Mouse (Mus musculus): Measurements from ENCODE around the gene Fbln1. TPM values are rescaled to one million over a fixed set of nuclear protein-coding genes. Genes with fewer than 3 reads are reported as not detected.

Gene Fbln1
- polyA plus RNA-seq (2012; ENCODE audit: insufficient read depth, low replicate concordance), result not detected in 2 replicates

- peaks cover 4% of the 10 kb centered on the region; the same call in 1 of the 2 replicates for H3K4me1 ChIP-seq
- H3K9me3 ChIP-seq, result peaks cover 25% of the 10 kb centered on the region
- H3K36me3 ChIP-seq (replicated peaks; ENCODE audit: low read length), result no peaks in the 10 kb centered on the region
- no peak within 1 kb of the TSS for H3K4me3 ChIP-seq (replicated peaks)
- TF ChIP-seq GATA1 (IDR thresholded peaks at IDR 0.05; ENCODE audit: borderline replicate concordance, low read length) (no peak), FLI1 (IDR thresholded peaks at IDR 0.05; ENCODE audit: low read length) (no peak)
- H3K27me3 ChIP-seq (replicated peaks), result peaks cover 69% of the 10 kb centered on the region
Observed at GRCm38 (mm10) chr15:85205792-85206702, at the start of gene Fbln1. Fbln1 (plus strand) TSS chr15:85205949.

- TF ChIP-seq FLI1 (IDR thresholded peaks at IDR 0.05; ENCODE audit: low read length) (no peak), GATA1 (IDR thresholded peaks at IDR 0.05; ENCODE audit: borderline replicate concordance, low read length) (no peak)
- no peaks in the 10 kb centered on the region for H3K36me3 ChIP-seq (replicated peaks; ENCODE audit: low read length)
- no peaks in the 10 kb centered on the region for H3K4me1 ChIP-seq
- H3K4me3 ChIP-seq (replicated peaks), result no peak overlapping the region
- peaks cover 41% of the 10 kb centered on the region for H3K27me3 ChIP-seq (replicated peaks)
- H3K9me3 ChIP-seq, result peaks cover 12% of the 10 kb centered on the region
Observed at GRCm38 (mm10) chr15:85156198-85156597, 49.6 kb upstream of the Fbln1 start.

GRCm38 (mm10) chr15:85161416-85161815 lies 44.3 kb upstream of the Fbln1 start:
- H3K27me3 ChIP-seq (replicated peaks), result peaks cover 35% of the 10 kb centered on the region

GRCm38 (mm10) chr15:85162693-85163663 lies 42.8 kb upstream of the Fbln1 start:
- Histone ChIP-seq H3K4me1 (no peaks in the 10 kb centered on the region), H3K27me3 (replicated peaks) (peaks cover 36% of the 10 kb centered on the region), H3K9me3 (peaks cover 4% of the 10 kb centered on the region), H3K4me3 (replicated peaks) (no peak overlapping the region), H3K36me3 (replicated peaks; ENCODE audit: low read length) (no peaks in the 10 kb centered on the region)
- TF ChIP-seq GATA1 (IDR thresholded peaks at IDR 0.05; ENCODE audit: borderline replicate concordance, low read length) (no peak), FLI1 (IDR thresholded peaks at IDR 0.05; ENCODE audit: low read length) (no peak)

More at GRCm38 (mm10) chr15:85161416-85161815, 44.3 kb upstream of the Fbln1 start:
- TF ChIP-seq FLI1 (IDR thresholded peaks at IDR 0.05; ENCODE audit: low read length) (no peak), GATA1 (IDR thresholded peaks at IDR 0.05; ENCODE audit: borderline replicate concordance, low read length) (no peak)
- Histone ChIP-seq H3K9me3 (peaks cover 12% of the 10 kb centered on the region), H3K4me3 (replicated peaks) (no peak overlapping the region), H3K36me3 (replicated peaks; ENCODE audit: low read length) (no peaks in the 10 kb centered on the region), H3K4me1 (no peaks in the 10 kb centered on the region)

- no peak overlapping the region for H3K4me3 ChIP-seq (replicated peaks)
- TF ChIP-seq GATA1 (IDR thresholded peaks at IDR 0.05; ENCODE audit: borderline replicate concordance, low read length), result no peak
- no peak for TF ChIP-seq FLI1 (IDR thresholded peaks at IDR 0.05; ENCODE audit: low read length)
- H3K4me1 ChIP-seq, result no peaks in the 10 kb centered on the region
- peaks cover 38% of the 10 kb centered on the region for H3K27me3 ChIP-seq (replicated peaks)
- peaks cover 6% of the 10 kb centered on the region; the same call in 1 of the 2 replicates for H3K9me3 ChIP-seq
- H3K36me3 ChIP-seq (replicated peaks; ENCODE audit: low read length), result no peaks in the 10 kb centered on the region
Observed at GRCm38 (mm10) chr15:85166433-85166933, 39.3 kb upstream of the Fbln1 start.

- peaks cover 6% of the 10 kb centered on the region; the same call in 1 of the 2 replicates for H3K9me3 ChIP-seq
Observed at GRCm38 (mm10) chr15:85167086-85167679, 38.6 kb upstream of the Fbln1 start.

GRCm38 (mm10) chr15:85172054-85172453 lies 33.7 kb upstream of the Fbln1 start:
- H3K9me3 ChIP-seq, result peaks cover 12% of the 10 kb centered on the region
- H3K4me1 ChIP-seq, result no peaks in the 10 kb centered on the region
- no peak for TF ChIP-seq FLI1 (IDR thresholded peaks at IDR 0.05; ENCODE audit: low read length)
- no peak for TF ChIP-seq GATA1 (IDR thresholded peaks at IDR 0.05; ENCODE audit: borderline replicate concordance, low read length)
- H3K4me3 ChIP-seq (replicated peaks), result no peak overlapping the region
- peaks cover 27% of the 10 kb centered on the region for H3K27me3 ChIP-seq (replicated peaks)
- no peaks in the 10 kb centered on the region for H3K36me3 ChIP-seq (replicated peaks; ENCODE audit: low read length)

More at GRCm38 (mm10) chr15:85167086-85167679, 38.6 kb upstream of the Fbln1 start:
- Histone ChIP-seq H3K4me3 (replicated peaks) (no peak overlapping the region), H3K27me3 (replicated peaks) (peaks cover 38% of the 10 kb centered on the region), H3K4me1 (no peaks in the 10 kb centered on the region), H3K36me3 (replicated peaks; ENCODE audit: low read length) (no peaks in the 10 kb centered on the region)
- TF ChIP-seq GATA1 (IDR thresholded peaks at IDR 0.05; ENCODE audit: borderline replicate concordance, low read length), result no peak
- TF ChIP-seq FLI1 (IDR thresholded peaks at IDR 0.05; ENCODE audit: low read length), result no peak

- H3K27me3 ChIP-seq (replicated peaks), result peaks cover 24% of the 10 kb centered on the region
- TF ChIP-seq GATA1 (IDR thresholded peaks at IDR 0.05; ENCODE audit: borderline replicate concordance, low read length) (no peak), FLI1 (IDR thresholded peaks at IDR 0.05; ENCODE audit: low read length) (no peak)
- H3K9me3 ChIP-seq, result peaks cover 8% of the 10 kb centered on the region; the same call in 1 of the 2 replicates
- no peaks in the 10 kb centered on the region for H3K36me3 ChIP-seq (replicated peaks; ENCODE audit: low read length)
- H3K4me1 ChIP-seq, result no peaks in the 10 kb centered on the region
- no peak overlapping the region for H3K4me3 ChIP-seq (replicated peaks)
Observed at GRCm38 (mm10) chr15:85173425-85173824, 32.3 kb upstream of the Fbln1 start.

GRCm38 (mm10) chr15:85174060-85174459 lies 31.7 kb upstream of the Fbln1 start:
- no peaks in the 10 kb centered on the region for H3K4me1 ChIP-seq
- peaks cover 7% of the 10 kb centered on the region; the same call in 1 of the 2 replicates for H3K9me3 ChIP-seq
- peaks cover 26% of the 10 kb centered on the region for H3K27me3 ChIP-seq (replicated peaks)
- no peaks in the 10 kb centered on the region for H3K36me3 ChIP-seq (replicated peaks; ENCODE audit: low read length)
- no peak for TF ChIP-seq FLI1 (IDR thresholded peaks at IDR 0.05; ENCODE audit: low read length)
- TF ChIP-seq GATA1 (IDR thresholded peaks at IDR 0.05; ENCODE audit: borderline replicate concordance, low read length), result no peak
- H3K4me3 ChIP-seq (replicated peaks), result no peak overlapping the region
